Mouse (Mus musculus): Measurements from ENCODE around the gene 4930503B20Rik. TPM values are rescaled to one million over a fixed set of nuclear protein-coding genes. Genes with fewer than 3 reads are reported as not detected.

Gene 4930503B20Rik
- total and polyA plus RNA-seq, 2 experiments from 2014 or later, result not detected

GRCm38 (mm10) chr3:146684811-146685675 is 33.9 kb upstream of the 4930503B20Rik start, which contains the start of gene Samd13:
Gene Samd13 (minus strand): TSS chr3:146685592.
- DNase-seq (ENCODE audit: low spot score), result no peak
- no peak for TF ChIP-seq EP300 (IDR thresholded peaks at IDR 0.05; ENCODE audit: low read depth)
- TF ChIP-seq CTCF (IDR thresholded peaks at IDR 0.05; ENCODE audit: low read depth), result no peak
- 1% methylated on average over 50 of the region's 50 CpGs for WGBS
- no peaks in the 10 kb centered on the region for H3K27me3 ChIP-seq (ENCODE audit: control insufficient read depth, insufficient read depth, low read length)
- ATAC-seq (ENCODE audit: insufficient read depth, low read depth), result peak; percentile 77
- no peaks in the 10 kb centered on the region for H3K9me3 ChIP-seq (replicated peaks; ENCODE audit: control insufficient read depth, low read length)
- H3K4me1 ChIP-seq (ENCODE audit: control insufficient read depth, insufficient read depth), result peaks cover 24% of the 10 kb centered on the region
- H3K9ac ChIP-seq (replicated peaks; ENCODE audit: low read depth, low read length), result peak within 1 kb of the TSS; percentile 52
- H3K27ac ChIP-seq (ENCODE audit: low read depth), result peak within 1 kb of the TSS; percentile 27; the same call in 1 of the 2 replicates
- H3K36me3 ChIP-seq (replicated peaks; ENCODE audit: control insufficient read depth, insufficient read depth, low read length), result no peaks in the 10 kb centered on the region
- H3K4me3 ChIP-seq (ENCODE audit: low read depth, low read length), result peak within 1 kb of the TSS; percentile 52
- H3K4me2 ChIP-seq (ENCODE audit: low read depth, low read length), result peak within 1 kb of the TSS; percentile 89

DNA sequence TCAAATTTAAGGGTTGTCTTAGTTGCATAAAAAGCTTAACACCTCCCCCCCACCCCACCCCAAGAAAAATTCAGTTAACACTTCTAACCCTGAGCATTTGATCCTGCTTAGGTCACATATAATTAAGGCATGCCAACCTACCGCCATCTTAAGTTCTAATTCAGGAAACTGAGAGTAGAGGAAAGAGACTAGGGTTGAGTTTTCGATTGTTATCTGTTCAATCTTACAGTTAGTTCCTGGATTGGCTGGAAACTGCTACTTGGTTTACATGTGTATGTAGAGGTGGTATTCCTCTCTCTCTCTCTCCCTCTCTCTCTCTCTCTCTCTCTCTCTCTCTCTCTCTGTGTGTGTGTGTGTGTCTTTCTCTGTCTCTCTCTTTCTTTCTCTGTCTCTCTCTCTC is 32.0 kb upstream of the 4930503B20Rik start:
- TF ChIP-seq EP300 (IDR thresholded peaks at IDR 0.05; ENCODE audit: low read depth) (no peak), CTCF (IDR thresholded peaks at IDR 0.05; ENCODE audit: low read depth) (no peak)
- Histone ChIP-seq H3K4me3 (ENCODE audit: low read depth, low read length) (no peak overlapping the region), H3K36me3 (replicated peaks; ENCODE audit: control insufficient read depth, insufficient read depth, low read length) (no peaks in the 10 kb centered on the region), H3K9ac (replicated peaks; ENCODE audit: low read depth, low read length) (no peak overlapping the region), H3K9me3 (replicated peaks; ENCODE audit: control insufficient read depth, low read length) (no peaks in the 10 kb centered on the region), H3K27me3 (ENCODE audit: control insufficient read depth, insufficient read depth, low read length) (no peaks in the 10 kb centered on the region), H3K4me1 (ENCODE audit: control insufficient read depth, insufficient read depth) (peaks cover 22% of the 10 kb centered on the region), H3K4me2 (ENCODE audit: low read depth, low read length) (peak overlapping the region; percentile 57), H3K27ac (ENCODE audit: low read depth) (peak overlapping the region; percentile 73; the same call in 1 of the 2 replicates)
- WGBS, result 59% methylated on average over 2 of the region's 2 CpGs
- ATAC-seq (ENCODE audit: insufficient read depth, low read depth), result no peak
- DNase-seq (ENCODE audit: low spot score), result no peak

- ATAC-seq (ENCODE audit: insufficient read depth, low read depth) (peak; percentile 35; the same call in 1 of the 2 replicates), DNase-seq (ENCODE audit: low spot score) (peak; percentile 63)
- H3K9ac ChIP-seq (replicated peaks; ENCODE audit: low read depth, low read length), result peak overlapping the region; percentile 64
- H3K27me3 ChIP-seq (ENCODE audit: control insufficient read depth, insufficient read depth, low read length), result no peaks in the 10 kb centered on the region
- H3K4me3 ChIP-seq (ENCODE audit: low read depth, low read length), result peak overlapping the region; percentile 33
- no peaks in the 10 kb centered on the region for H3K36me3 ChIP-seq (replicated peaks; ENCODE audit: control insufficient read depth, insufficient read depth, low read length)
- H3K4me1 ChIP-seq (ENCODE audit: control insufficient read depth, insufficient read depth), result peaks cover 13% of the 10 kb centered on the region
- peak overlapping the region; percentile 57 for H3K4me2 ChIP-seq (ENCODE audit: low read depth, low read length)
- TF ChIP-seq EP300 (IDR thresholded peaks at IDR 0.05; ENCODE audit: low read depth) (no peak), CTCF (IDR thresholded peaks at IDR 0.05; ENCODE audit: low read depth) (no peak)
- peak overlapping the region; percentile 73 for H3K27ac ChIP-seq (ENCODE audit: low read depth)
- 26% methylated on average over 13 of the region's 13 CpGs for WGBS
- H3K9me3 ChIP-seq (replicated peaks; ENCODE audit: control insufficient read depth, low read length), result no peaks in the 10 kb centered on the region
These were observed 31.1 kb upstream of the 4930503B20Rik start for GRCm38 (mm10) chr3:146682140-146682651.

DNA sequence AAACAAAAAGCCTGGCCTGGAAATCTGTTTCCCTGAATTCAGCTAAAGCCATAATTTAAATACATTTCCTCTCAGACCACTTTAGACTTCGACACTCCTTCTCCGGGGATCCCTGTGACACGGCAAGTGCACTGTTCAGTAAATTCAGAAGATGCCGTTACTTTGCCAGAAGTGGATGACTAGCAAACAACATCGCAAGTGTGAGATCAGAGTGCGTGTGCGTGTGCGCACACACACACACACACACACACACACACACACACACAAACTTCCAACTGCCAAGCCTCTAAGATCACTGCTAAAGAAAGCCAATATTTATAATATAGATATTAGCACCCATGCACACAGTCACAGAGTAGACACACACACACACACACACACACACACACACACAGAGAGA is 30.6 kb upstream of the 4930503B20Rik start:
- H3K27ac ChIP-seq (ENCODE audit: low read depth), result peak overlapping the region; percentile 73
- DNase-seq (ENCODE audit: low spot score) (no peak), ATAC-seq (ENCODE audit: insufficient read depth, low read depth) (no peak)
- H3K4me3 ChIP-seq (ENCODE audit: low read depth, low read length), result peak overlapping the region; percentile 33
- WGBS, result 47% methylated on average over 8 of the region's 8 CpGs
- TF ChIP-seq CTCF (IDR thresholded peaks at IDR 0.05; ENCODE audit: low read depth) (no peak), EP300 (IDR thresholded peaks at IDR 0.05; ENCODE audit: low read depth) (no peak)
- H3K9me3 ChIP-seq (replicated peaks; ENCODE audit: control insufficient read depth, low read length), result no peaks in the 10 kb centered on the region
- peak overlapping the region; percentile 57 for H3K4me2 ChIP-seq (ENCODE audit: low read depth, low read length)
- H3K9ac ChIP-seq (replicated peaks; ENCODE audit: low read depth, low read length), result peak overlapping the region; percentile 64; the same call in 1 of the 2 replicates
- peaks cover 10% of the 10 kb centered on the region for H3K4me1 ChIP-seq (ENCODE audit: control insufficient read depth, insufficient read depth)
- H3K36me3 ChIP-seq (replicated peaks; ENCODE audit: control insufficient read depth, insufficient read depth, low read length), result no peaks in the 10 kb centered on the region
- H3K27me3 ChIP-seq (ENCODE audit: control insufficient read depth, insufficient read depth, low read length), result no peaks in the 10 kb centered on the region

- ATAC-seq (ENCODE audit: insufficient read depth, low read depth) (no peak), DNase-seq (ENCODE audit: low spot score) (no peak)
- Histone ChIP-seq H3K4me3 (ENCODE audit: low read depth, low read length) (no peak overlapping the region), H3K4me1 (ENCODE audit: control insufficient read depth, insufficient read depth) (peaks cover 6% of the 10 kb centered on the region), H3K27me3 (ENCODE audit: control insufficient read depth, insufficient read depth, low read length) (no peaks in the 10 kb centered on the region), H3K9ac (replicated peaks; ENCODE audit: low read depth, low read length) (no peak overlapping the region), H3K27ac (ENCODE audit: low read depth) (no peak overlapping the region), H3K36me3 (replicated peaks; ENCODE audit: control insufficient read depth, insufficient read depth, low read length) (no peaks in the 10 kb centered on the region), H3K4me2 (ENCODE audit: low read depth, low read length) (no peak overlapping the region), H3K9me3 (replicated peaks; ENCODE audit: control insufficient read depth, low read length) (no peaks in the 10 kb centered on the region)
- TF ChIP-seq EP300 (IDR thresholded peaks at IDR 0.05; ENCODE audit: low read depth), result no peak
- TF ChIP-seq CTCF (IDR thresholded peaks at IDR 0.05; ENCODE audit: low read depth), result no peak
- 91% methylated on average over 13 of the region's 13 CpGs for WGBS
These were observed 29.5 kb upstream of the 4930503B20Rik start for GRCm38 (mm10) chr3:146680625-146681024.

Measured in heart, postnatal 0 days (tissue).